Mouse (Mus musculus): Measurements from ENCODE around the gene Efemp1. TPM values are rescaled to one million over a fixed set of nuclear protein-coding genes. Genes with fewer than 3 reads are reported as not detected.

Gene Efemp1
- polyA plus RNA-seq, 1 experiment from 2014 or later = 56.2 TPM

GRCm38 (mm10) chr11:28951586-28952210 is 98.7 kb downstream of the Efemp1 start:
- 59% methylated on average over 2 of the region's 2 CpGs for WGBS
- H3K4me1 ChIP-seq = 0 out of 2 replicates have a peak, but pooled peaks cover 3% of the 10 kb centered on the region
- ATAC-seq (ENCODE audit: insufficient number of reproducible peaks, low FRiP score, low TSS enrichment, low read depth) = no peak

GRCm38 (mm10) chr11:28954673-28955304 is 101.8 kb downstream of the Efemp1 start:
- H3K4me1 ChIP-seq = 0 out of 2 replicates have a peak, but pooled peaks cover 3% of the 10 kb centered on the region
- H3K9me3 ChIP-seq (replicated peaks) = no peaks in the 10 kb centered on the region
- H3K27me3 ChIP-seq = no peaks in the 10 kb centered on the region
- 24% methylated on average over 6 of the region's 6 CpGs for WGBS
- H3K27ac ChIP-seq (replicated peaks) = no peak overlapping the region
- H3K4me3 ChIP-seq (replicated peaks) = no peak overlapping the region
- H3K9ac ChIP-seq = no peak overlapping the region
- no peak overlapping the region for H3K4me2 ChIP-seq (replicated peaks)
- H3K36me3 ChIP-seq = no peaks in the 10 kb centered on the region
- ATAC-seq (ENCODE audit: insufficient number of reproducible peaks, low FRiP score, low TSS enrichment, low read depth) = no peak

More at GRCm38 (mm10) chr11:28951586-28952210, 98.7 kb downstream of the Efemp1 start:
- Histone ChIP-seq H3K36me3 (no peaks in the 10 kb centered on the region), H3K9me3 (replicated peaks) (no peaks in the 10 kb centered on the region), H3K9ac (no peak overlapping the region), H3K27ac (replicated peaks) (no peak overlapping the region), H3K27me3 (no peaks in the 10 kb centered on the region), H3K4me3 (replicated peaks) (no peak overlapping the region), H3K4me2 (replicated peaks) (no peak overlapping the region)

DNA sequence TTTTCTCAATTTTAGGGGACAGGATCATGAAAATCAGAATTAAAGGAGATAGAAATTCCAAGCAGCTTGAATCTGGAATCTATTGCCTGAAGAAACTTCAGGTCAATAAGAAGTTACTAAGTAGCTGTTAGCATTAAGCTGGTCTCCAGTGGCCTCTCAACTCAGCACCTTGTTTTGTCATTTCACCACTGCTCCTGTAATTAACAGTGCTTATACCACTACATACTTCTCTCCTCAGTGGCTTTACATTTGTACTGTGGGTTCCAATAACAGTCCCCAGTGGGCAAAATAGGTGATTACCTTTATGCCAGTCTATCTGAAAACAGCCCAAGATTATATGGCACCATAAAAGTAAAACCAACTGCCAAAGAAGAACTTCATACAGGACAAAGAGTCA is 102.3 kb downstream of the Efemp1 start:
- Histone ChIP-seq H3K36me3 (no peaks in the 10 kb centered on the region), H3K9me3 (replicated peaks) (no peaks in the 10 kb centered on the region), H3K4me2 (replicated peaks) (no peak overlapping the region), H3K27me3 (no peaks in the 10 kb centered on the region), H3K4me1 (0 out of 2 replicates have a peak, but pooled peaks cover 3% of the 10 kb centered on the region), H3K9ac (no peak overlapping the region), H3K27ac (replicated peaks) (no peak overlapping the region), H3K4me3 (replicated peaks) (no peak overlapping the region)
- ATAC-seq (ENCODE audit: insufficient number of reproducible peaks, low FRiP score, low TSS enrichment, low read depth) = no peak

- no peaks in the 10 kb centered on the region for H3K4me1 ChIP-seq
- no peaks in the 10 kb centered on the region for H3K9me3 ChIP-seq (replicated peaks)
- no peaks in the 10 kb centered on the region for H3K27me3 ChIP-seq
- H3K36me3 ChIP-seq = no peaks in the 10 kb centered on the region
- 90% methylated on average over 1 of the region's 1 CpGs for WGBS
- no peak for ATAC-seq (ENCODE audit: insufficient number of reproducible peaks, low FRiP score, low TSS enrichment, low read depth)
- H3K27ac ChIP-seq (replicated peaks) = no peak overlapping the region
- H3K4me2 ChIP-seq (replicated peaks) = no peak overlapping the region
- no peak overlapping the region for H3K9ac ChIP-seq
- H3K4me3 ChIP-seq (replicated peaks) = no peak overlapping the region
Measured at GRCm38 (mm10) chr11:28961381-28961780, 108.4 kb downstream of the Efemp1 start.
